Mouse (Mus musculus) heart, postnatal 0 days (tissue): ENCODE data around the gene Zbtb16.

Experiments used
- CTCF ChIP-seq: IDR thresholded peaks from 2 replicates; pipeline ENCODE4 v1.5.1; 2016; ENCODE audit warnings: antibody characterized with exemption, control low read depth, low read depth
- EP300 ChIP-seq: IDR thresholded peaks from 2 replicates; pipeline ENCODE4 v1.6.1; 2016; ENCODE audit warnings: antibody characterized with exemption, low read depth

DNA sequence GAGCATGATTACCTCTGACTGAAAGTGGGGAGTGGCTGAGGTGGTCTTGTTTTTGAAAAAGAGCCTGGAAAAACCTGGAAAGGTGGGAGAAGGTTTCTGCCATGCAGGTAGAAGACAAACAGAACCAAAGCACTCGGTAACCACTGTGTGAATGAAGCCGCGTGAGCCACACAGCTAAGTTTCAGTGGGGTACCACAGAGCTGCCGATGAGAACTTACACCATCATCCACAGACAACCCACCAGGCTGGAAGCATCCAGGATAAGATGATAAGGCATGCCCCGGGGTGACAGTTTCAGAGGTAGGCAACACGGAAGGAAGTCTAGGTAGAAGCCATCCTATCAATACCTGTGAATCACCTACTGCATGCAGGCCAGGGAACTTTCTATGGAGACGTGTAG lies 93.9 kb downstream of the Zbtb16 start:
- TF ChIP-seq CTCF (no peak), EP300 (no peak)
